Mouse (Mus musculus): Measurements from ENCODE around the gene Gosr1. TPM values are rescaled to one million over a fixed set of nuclear protein-coding genes. Genes with fewer than 3 reads are reported as not detected.
"Not testable (repeated sequence)": the region's sequence is repeated elsewhere in the genome, so short reads cannot be mapped to it uniquely, and the experiment has no call there.

Gosr1 gene
- polyA plus RNA-seq, 1 experiment = 0.34 TPM

GRCm38 (mm10) chr11:76709625-76710452, 53.5 kb downstream of the Gosr1 start:
- no peak overlapping the region for H3K4me3 ChIP-seq (replicated peaks)
- no peaks in the 10 kb centered on the region for H3K27me3 ChIP-seq (ENCODE audit: control insufficient read depth)
- H3K36me3 ChIP-seq (ENCODE audit: control insufficient read depth) = no peaks in the 10 kb centered on the region
- no peaks in the 10 kb centered on the region for H3K4me1 ChIP-seq (ENCODE audit: control insufficient read depth)
- H3K9me3 ChIP-seq (ENCODE audit: control insufficient read depth, low read length) = peaks cover 4% of the 10 kb centered on the region
- no peak for TF ChIP-seq TAL1 (IDR thresholded peaks at IDR 0.05; ENCODE audit: low read length)
- TF ChIP-seq GATA1 (IDR thresholded peaks at IDR 0.05; ENCODE audit: low read length) = no peak

- no peaks in the 10 kb centered on the region for H3K36me3 ChIP-seq (ENCODE audit: control insufficient read depth)
- TF ChIP-seq TAL1 (IDR thresholded peaks at IDR 0.05; ENCODE audit: low read length) = no peak
- TF ChIP-seq GATA1 (IDR thresholded peaks at IDR 0.05; ENCODE audit: low read length) = no peak
- H3K9me3 ChIP-seq (ENCODE audit: control insufficient read depth, low read length) = peaks cover 4% of the 10 kb centered on the region
- H3K27me3 ChIP-seq (ENCODE audit: control insufficient read depth) = no peaks in the 10 kb centered on the region
- no peak overlapping the region for H3K4me3 ChIP-seq (replicated peaks)
- H3K4me1 ChIP-seq (ENCODE audit: control insufficient read depth) = no peaks in the 10 kb centered on the region
These were observed 54.5 kb downstream of the Gosr1 start for GRCm38 (mm10) chr11:76708881-76709280.

GRCm38 (mm10) chr11:76708066-76708465, 55.3 kb downstream of the Gosr1 start:
- Histone ChIP-seq H3K9me3 (ENCODE audit: control insufficient read depth, low read length) (peaks cover 4% of the 10 kb centered on the region), H3K27me3 (ENCODE audit: control insufficient read depth) (no peaks in the 10 kb centered on the region), H3K36me3 (ENCODE audit: control insufficient read depth) (no peaks in the 10 kb centered on the region), H3K4me3 (replicated peaks) (no peak overlapping the region), H3K4me1 (ENCODE audit: control insufficient read depth) (no peaks in the 10 kb centered on the region)
- no peak for TF ChIP-seq GATA1 (IDR thresholded peaks at IDR 0.05; ENCODE audit: low read length)
- TF ChIP-seq TAL1 (IDR thresholded peaks at IDR 0.05; ENCODE audit: low read length) = no peak

- TF ChIP-seq TAL1 (IDR thresholded peaks at IDR 0.05; ENCODE audit: low read length) = no peak
- no peak for TF ChIP-seq GATA1 (IDR thresholded peaks at IDR 0.05; ENCODE audit: low read length)
- H3K36me3 ChIP-seq (ENCODE audit: control insufficient read depth) = no peaks in the 10 kb centered on the region
- no peaks in the 10 kb centered on the region for H3K27me3 ChIP-seq (ENCODE audit: control insufficient read depth)
These were observed 55.7 kb downstream of the Gosr1 start for GRCm38 (mm10) chr11:76707656-76708055.

GRCm38 (mm10) chr11:76699626-76700025, 63.8 kb downstream of the Gosr1 start:
- no peaks in the 10 kb centered on the region for H3K4me1 ChIP-seq (ENCODE audit: control insufficient read depth)

More at GRCm38 (mm10) chr11:76707656-76708055, 55.7 kb downstream of the Gosr1 start:
- Histone ChIP-seq H3K4me1 (ENCODE audit: control insufficient read depth) (no peaks in the 10 kb centered on the region), H3K9me3 (ENCODE audit: control insufficient read depth, low read length) (peaks cover 4% of the 10 kb centered on the region), H3K4me3 (replicated peaks) (no peak overlapping the region)

GRCm38 (mm10) chr11:76695810-76696209, 67.6 kb downstream of the Gosr1 start:
- TF ChIP-seq GATA1 (IDR thresholded peaks at IDR 0.05; ENCODE audit: low read length) (no peak), TAL1 (IDR thresholded peaks at IDR 0.05; ENCODE audit: low read length) (no peak)
- no peak overlapping the region for H3K4me3 ChIP-seq (replicated peaks)
- no peaks in the 10 kb centered on the region; the same call in 1 of the 2 replicates for H3K27me3 ChIP-seq (ENCODE audit: control insufficient read depth)

More at GRCm38 (mm10) chr11:76699626-76700025, 63.8 kb downstream of the Gosr1 start:
- Histone ChIP-seq H3K27me3 (ENCODE audit: control insufficient read depth) (no peaks in the 10 kb centered on the region; the same call in 1 of the 2 replicates), H3K9me3 (ENCODE audit: control insufficient read depth, low read length) (no peaks in the 10 kb centered on the region), H3K4me3 (replicated peaks) (no peak overlapping the region), H3K36me3 (ENCODE audit: control insufficient read depth) (no peaks in the 10 kb centered on the region)
- TF ChIP-seq GATA1 (IDR thresholded peaks at IDR 0.05; ENCODE audit: low read length) (no peak), TAL1 (IDR thresholded peaks at IDR 0.05; ENCODE audit: low read length) (no peak)

GRCm38 (mm10) chr11:76692096-76692495, 71.3 kb downstream of the Gosr1 start:
- Histone ChIP-seq H3K9me3 (ENCODE audit: control insufficient read depth, low read length) (no peaks in the 10 kb centered on the region), H3K36me3 (ENCODE audit: control insufficient read depth) (no peaks in the 10 kb centered on the region), H3K27me3 (ENCODE audit: control insufficient read depth) (no peaks in the 10 kb centered on the region), H3K4me3 (replicated peaks) (no peak overlapping the region), H3K4me1 (ENCODE audit: control insufficient read depth) (no peaks in the 10 kb centered on the region)
- TF ChIP-seq GATA1 (IDR thresholded peaks at IDR 0.05; ENCODE audit: low read length) (no peak), TAL1 (IDR thresholded peaks at IDR 0.05; ENCODE audit: low read length) (no peak)

More at GRCm38 (mm10) chr11:76695810-76696209, 67.6 kb downstream of the Gosr1 start:
- no peaks in the 10 kb centered on the region for H3K9me3 ChIP-seq (ENCODE audit: control insufficient read depth, low read length)
- no peaks in the 10 kb centered on the region for H3K4me1 ChIP-seq (ENCODE audit: control insufficient read depth)
- H3K36me3 ChIP-seq (ENCODE audit: control insufficient read depth) = no peaks in the 10 kb centered on the region

GRCm38 (mm10) chr11:76685604-76686003, 77.8 kb downstream of the Gosr1 start:
- no peak overlapping the region for H3K4me3 ChIP-seq (replicated peaks)
- H3K4me1 ChIP-seq (ENCODE audit: control insufficient read depth) = no peaks in the 10 kb centered on the region
- no peak for TF ChIP-seq TAL1 (IDR thresholded peaks at IDR 0.05; ENCODE audit: low read length)
- no peak for TF ChIP-seq GATA1 (IDR thresholded peaks at IDR 0.05; ENCODE audit: low read length)
- H3K9me3 ChIP-seq (ENCODE audit: control insufficient read depth, low read length) = no peaks in the 10 kb centered on the region
- H3K36me3 ChIP-seq (ENCODE audit: control insufficient read depth) = no peaks in the 10 kb centered on the region
- H3K27me3 ChIP-seq (ENCODE audit: control insufficient read depth) = no peaks in the 10 kb centered on the region

- not testable (repeated sequence) for H3K36me3 ChIP-seq (ENCODE audit: control insufficient read depth); H3K27me3 ChIP-seq (ENCODE audit: control insufficient read depth); H3K4me1 ChIP-seq (ENCODE audit: control insufficient read depth)
These were observed 83.9 kb downstream of the Gosr1 start, which contains the start of gene Trarg1 for GRCm38 (mm10) chr11:76679508-76679907. TSS of gene Trarg1 (plus strand) at chr11:76679808.

More at GRCm38 (mm10) chr11:76679508-76679907, 83.9 kb downstream of the Gosr1 start, which contains the start of gene Trarg1:
- H3K4me3 ChIP-seq (replicated peaks); H3K9me3 ChIP-seq (ENCODE audit: control insufficient read depth, low read length): not testable (repeated sequence)

Other genes starting within 250 kb of the Gosr1 start
- 0.03 and 0.04 TPM in 2 replicates for gene Abr, start 141.3 kb downstream of the Gosr1 start, polyA plus RNA-seq (2012)
- gene Bhlha9, start 91.1 kb downstream of the Gosr1 start, polyA plus RNA-seq (2012) = not detected in 2 replicates
- not detected in 2 replicates for gene Trarg1, start 83.8 kb downstream of the Gosr1 start, polyA plus RNA-seq (2012)
- gene Cpd, start 83.4 kb upstream of the Gosr1 start, polyA plus RNA-seq (2012) = 0.10 and 0.14 TPM in 2 replicates
- gene Tmigd1, start 138.6 kb upstream of the Gosr1 start, polyA plus RNA-seq (2012) = not detected in 2 replicates
- gene Blmh, start 161.2 kb upstream of the Gosr1 start, polyA plus RNA-seq (2012) = 1.5 TPM in 2 replicates
- not detected in 2 replicates for gene Slc6a4, start 235.0 kb upstream of the Gosr1 start, polyA plus RNA-seq (2012)

All from erythroblast, embryonic 14.5 days (primary cell).